Mouse (Mus musculus) kidney, postnatal 0 days (tissue): Measurements from ENCODE around the gene Klhdc8a. TPM values are rescaled to one million over a fixed set of nuclear protein-coding genes. Genes with fewer than 3 reads are reported as not detected.

Experiments
- ATAC-seq: fragments of 200-750 bp; cut with Nextera tagmentation; replicated peaks from 2 replicates; pipeline ENCODE4 v1.8.0; 2017; ENCODE audit warnings: low read depth, moderate number of reproducible peaks, moderate TSS enrichment, moderate library complexity; ENCODE audit not compliant: low FRiP score
- DNase-seq: peaks from one replicate; pipeline ENCODE4 v3.0.0-alpha.2; 2016; ENCODE audit warnings: low spot score
- H3K27ac ChIP-seq: fragments of 300-500 bp; sonication (generic); 2 replicates; pipeline ENCODE4 v1.5.1; 2014; ENCODE audit warnings: mild to moderate bottlenecking
- H3K27me3 ChIP-seq: fragments of 300-500 bp; sonication (generic); 2 replicates; pipeline ENCODE4 v1.6.1; 2014; ENCODE audit warnings: low read length, mixed read lengths; ENCODE audit not compliant: insufficient read depth
- H3K36me3 ChIP-seq: fragments of 300-500 bp; sonication (generic); 2 replicates; pipeline ENCODE4 v1.6.1; 2014; ENCODE audit warnings: low read length, mixed read lengths; ENCODE audit not compliant: insufficient read depth
- H3K4me1 ChIP-seq: fragments of 300-500 bp; sonication (generic); replicated peaks from 2 replicates; pipeline ENCODE4 v1.6.1; 2014; ENCODE audit warnings: antibody characterized with exemption, low read length, mixed read lengths; ENCODE audit not compliant: insufficient read depth
- H3K4me2 ChIP-seq: fragments of 300-500 bp; sonication (generic); 2 replicates; pipeline ENCODE4 v1.6.1; 2014; ENCODE audit warnings: mild to moderate bottlenecking, low read length, moderate library complexity, mixed read lengths
- H3K4me3 ChIP-seq: fragments of 300-500 bp; sonication (generic); replicated peaks from 2 replicates; pipeline ENCODE4 v1.5.1; 2014; ENCODE audit warnings: low read depth, low read length
- H3K9ac ChIP-seq: fragments of 300-500 bp; sonication (generic); 2 replicates; pipeline ENCODE4 v1.6.1; 2014; ENCODE audit warnings: low read depth, low read length
- H3K9me3 ChIP-seq: fragments of 300-500 bp; sonication (generic); replicated peaks from 2 replicates; pipeline ENCODE4 v1.6.1; 2016; ENCODE audit warnings: low read length, inconsistent platforms, mixed read lengths
- CTCF ChIP-seq: IDR thresholded peaks from 2 replicates; pipeline ENCODE4 v1.5.1; 2016; ENCODE audit warnings: antibody characterized with exemption, low read depth, mild to moderate bottlenecking, moderate library complexity
- WGBS: fragments of 180-500 bp; shearing (Covaris S2); extraction: QIAGEN DNeasy Blood & Tissue Kit; methylation state at CpG from one replicate; pipeline ENCODE4 v1.1.7; 2014; 5-methylcytosine and 5-hydroxymethylcytosine counted together
- polyA plus RNA-seq: library from polyadenylated mRNA; unstranded; fragments of >200 nt; fragmentation: Nextera tagmentation; extraction: Ambion mirVana; gene quantifications from 2 replicates; pipeline ENCODE4 v1.2.1, GENCODE M21; 2015

The Klhdc8a gene
- polyA plus RNA-seq, 1 experiment from 2014 or later = 5.0 TPM

GRCm38 (mm10) chr1:132287445-132287844, 11.0 kb upstream of the Klhdc8a start:
- WGBS = 62% methylated on average over 2 of the region's 2 CpGs
- Histone ChIP-seq H3K9ac (no peak overlapping the region), H3K4me3 (no peak overlapping the region), H3K4me2 (no peak overlapping the region), H3K27ac (no peak overlapping the region), H3K4me1 (peaks cover 17% of the 10 kb centered on the region), H3K27me3 (no peaks in the 10 kb centered on the region), H3K9me3 (no peaks in the 10 kb centered on the region), H3K36me3 (no peaks in the 10 kb centered on the region)
- ATAC-seq (no peak), DNase-seq (no peak)
- no peak for TF ChIP-seq CTCF

GRCm38 (mm10) chr1:132287991-132288451, 10.4 kb upstream of the Klhdc8a start:
- H3K9me3 ChIP-seq = no peaks in the 10 kb centered on the region
- H3K27me3 ChIP-seq = no peaks in the 10 kb centered on the region
- H3K4me1 ChIP-seq = peaks cover 19% of the 10 kb centered on the region
- H3K9ac ChIP-seq = no peak overlapping the region
- 23% methylated on average over 11 of the region's 11 CpGs for WGBS
- peak; percentile 38 for TF ChIP-seq CTCF
- H3K4me3 ChIP-seq = no peak overlapping the region
- H3K27ac ChIP-seq = no peak overlapping the region
- no peaks in the 10 kb centered on the region for H3K36me3 ChIP-seq
- ATAC-seq (no peak), DNase-seq (no peak)
- no peak overlapping the region for H3K4me2 ChIP-seq

GRCm38 (mm10) chr1:132289965-132290364, 8.5 kb upstream of the Klhdc8a start:
- DNase-seq = no peak
- Histone ChIP-seq H3K4me2 (no peak overlapping the region), H3K4me1 (peaks cover 19% of the 10 kb centered on the region), H3K27ac (no peak overlapping the region), H3K27me3 (no peaks in the 10 kb centered on the region), H3K36me3 (no peaks in the 10 kb centered on the region), H3K4me3 (no peak overlapping the region), H3K9me3 (no peaks in the 10 kb centered on the region), H3K9ac (no peak overlapping the region)
- no peak for TF ChIP-seq CTCF
- WGBS = 53% methylated on average over 6 of the region's 6 CpGs
- ATAC-seq = no peak

GRCm38 (mm10) chr1:132290921-132291675, 7.3 kb upstream of the Klhdc8a start:
- WGBS = 41% methylated on average over 11 of the region's 11 CpGs
- Histone ChIP-seq H3K4me1 (peaks cover 19% of the 10 kb centered on the region), H3K4me3 (no peak overlapping the region), H3K27me3 (no peaks in the 10 kb centered on the region), H3K27ac (peak overlapping the region; percentile 84), H3K9me3 (no peaks in the 10 kb centered on the region), H3K9ac (no peak overlapping the region), H3K4me2 (no peak overlapping the region), H3K36me3 (no peaks in the 10 kb centered on the region)
- peak; percentile 38 for DNase-seq
- no peak for ATAC-seq
- peak; percentile 13; the same call in 1 of the 2 replicates for TF ChIP-seq CTCF

- no peaks in the 10 kb centered on the region for H3K27me3 ChIP-seq
- TF ChIP-seq CTCF = no peak
- H3K36me3 ChIP-seq = no peaks in the 10 kb centered on the region
- peaks cover 19% of the 10 kb centered on the region for H3K4me1 ChIP-seq
- H3K4me2 ChIP-seq = no peak overlapping the region
- no peak for DNase-seq
- peak overlapping the region; percentile 84 for H3K27ac ChIP-seq
- H3K9ac ChIP-seq = no peak overlapping the region
- H3K9me3 ChIP-seq = no peaks in the 10 kb centered on the region
- 28% methylated on average over 4 of the region's 4 CpGs for WGBS
- ATAC-seq = no peak
- no peak overlapping the region for H3K4me3 ChIP-seq
Observed at GRCm38 (mm10) chr1:132291706-132292105, 6.7 kb upstream of the Klhdc8a start.

DNA sequence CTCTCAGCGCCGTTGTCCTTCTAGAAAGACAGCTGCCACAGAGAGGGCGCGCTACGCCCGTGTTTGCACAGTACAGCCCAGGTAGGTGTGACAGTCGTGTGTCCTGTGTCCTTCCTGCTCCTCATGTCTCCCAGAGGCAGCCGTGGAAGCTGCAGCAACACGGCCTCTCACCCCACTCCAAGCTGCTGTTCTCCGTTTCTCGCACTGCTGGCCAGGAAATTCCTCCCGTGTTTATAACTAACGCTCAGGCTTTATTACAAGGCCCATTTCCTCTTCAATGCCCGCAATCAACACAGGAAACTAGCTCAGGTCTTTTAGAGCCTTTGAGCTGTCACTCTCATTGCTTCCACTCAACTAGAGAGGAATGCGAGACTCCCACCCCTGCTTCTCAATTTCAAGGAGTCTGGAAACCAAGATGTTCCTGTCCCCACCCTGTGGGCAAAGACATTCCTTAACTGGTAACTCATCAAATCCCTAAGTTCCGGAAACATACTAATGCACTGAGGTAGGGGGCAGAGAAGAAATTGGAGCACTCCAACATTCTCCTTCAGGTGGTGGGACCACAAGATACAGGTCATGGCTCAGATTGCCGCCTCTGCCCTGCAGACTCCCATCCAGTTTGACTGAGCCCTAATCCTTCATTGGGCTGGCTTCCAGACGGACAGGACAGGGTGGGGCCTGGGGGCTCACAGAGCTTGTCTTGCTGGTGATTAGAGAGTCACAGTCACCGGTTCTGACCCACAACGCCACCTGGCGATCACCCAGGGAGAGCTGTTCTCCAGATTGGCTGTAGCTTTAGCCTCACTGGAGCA, 5.9 kb upstream of the Klhdc8a start:
- WGBS = 15% methylated on average over 21 of the region's 21 CpGs
- ATAC-seq (peak; percentile 63), DNase-seq (peak; percentile 91)
- Histone ChIP-seq H3K4me2 (no peak overlapping the region), H3K9ac (no peak overlapping the region), H3K27ac (peak overlapping the region; percentile 84), H3K36me3 (no peaks in the 10 kb centered on the region), H3K9me3 (no peaks in the 10 kb centered on the region), H3K4me1 (peaks cover 16% of the 10 kb centered on the region), H3K4me3 (no peak overlapping the region), H3K27me3 (0 out of 2 replicates have a peak, but pooled peaks cover under 1% of the 10 kb centered on the region)
- peak; percentile 66 for TF ChIP-seq CTCF
